Mouse (Mus musculus): ENCODE results near the gene Ak2. TPM values are rescaled to one million over a fixed set of nuclear protein-coding genes. Genes with fewer than 3 reads are reported as not detected.

Ak2 gene
- total and polyA plus RNA-seq, 3 experiments: 330 to 366 TPM; not detected in 1

GRCm38 (mm10) chr4:129032133-129032962 is 40.6 kb downstream of the Ak2 start:
- H3K36me3 ChIP-seq (ENCODE audit: control insufficient read depth in 1 of 2, insufficient read depth in 2 of 2, low read length in 2 of 2): peaks cover 0 to 17% of the 10 kb centered on the region in 2 experiments; a peak in 2 of 4 replicates
- TF ChIP-seq SIN3A (IDR thresholded peaks at IDR 0.05; ENCODE audit: low read length): peak; percentile 3; the same call in 1 of the 2 replicates
- no peak for TF ChIP-seq NRF1 (IDR thresholded peaks at IDR 0.05; ENCODE audit: insufficient read depth, low read depth, low read length, poor library complexity, severe bottlenecking)
- no peak; a peak in 1 of 4 replicates for TF ChIP-seq EP300 (IDR thresholded peaks at IDR 0.05; ENCODE audit: low read depth in 1 of 2, low read length in 2 of 2)
- TF ChIP-seq MAZ (IDR thresholded peaks at IDR 0.05; ENCODE audit: low read depth, low read length): peak; percentile 27; the same call in 1 of the 2 replicates
- TF ChIP-seq POLR2A (IDR thresholded peaks at IDR 0.05; ENCODE audit: control insufficient read depth in 1 of 2, insufficient read depth in 1 of 2, low read depth in 1 of 2, low read length in 2 of 2, poor library complexity in 1 of 2): 0 out of 4 replicates have a peak, but pooled peaks of 1 of the 2 experiments have one; percentile 42
- TF ChIP-seq TBP (IDR thresholded peaks at IDR 0.05; ENCODE audit: low read depth, low read length): 0 out of 2 replicates have a peak, but pooled peaks have one; percentile 58
- peaks cover 4 to 31% of the 10 kb centered on the region in 2 experiments for H3K4me1 ChIP-seq (ENCODE audit: control insufficient read depth in 1 of 2, insufficient read depth in 2 of 2, low read length in 2 of 2)
- DNase-seq (ENCODE audit: low read depth, low spot score): peak; percentile 75
- H3K27me3 ChIP-seq (ENCODE audit: control insufficient read depth in 1 of 2, insufficient read depth in 2 of 2, low read length in 2 of 2): no peaks in the 10 kb centered on the region
- no peaks in the 10 kb centered on the region for H3K9me3 ChIP-seq (replicated peaks; ENCODE audit: insufficient read depth, low read length)
- peak overlapping the region; percentile 60 for H3K27ac ChIP-seq (ENCODE audit: control insufficient read depth, low read depth, low read length)
- peak overlapping the region; percentile 19 to 47 for H3K4me3 ChIP-seq (ENCODE audit: control insufficient read depth in 1 of 2, insufficient read depth in 1 of 2, low read depth in 2 of 2, low read length in 2 of 2)
- peak overlapping the region; percentile 8 for H3K9ac ChIP-seq (ENCODE audit: control insufficient read depth, low read depth, low read length, poor library complexity, severe bottlenecking)
- no peaks in the 10 kb centered on the region for H3K79me2 ChIP-seq (ENCODE audit: control insufficient read depth, insufficient read depth, low read length, poor library complexity)

DNA sequence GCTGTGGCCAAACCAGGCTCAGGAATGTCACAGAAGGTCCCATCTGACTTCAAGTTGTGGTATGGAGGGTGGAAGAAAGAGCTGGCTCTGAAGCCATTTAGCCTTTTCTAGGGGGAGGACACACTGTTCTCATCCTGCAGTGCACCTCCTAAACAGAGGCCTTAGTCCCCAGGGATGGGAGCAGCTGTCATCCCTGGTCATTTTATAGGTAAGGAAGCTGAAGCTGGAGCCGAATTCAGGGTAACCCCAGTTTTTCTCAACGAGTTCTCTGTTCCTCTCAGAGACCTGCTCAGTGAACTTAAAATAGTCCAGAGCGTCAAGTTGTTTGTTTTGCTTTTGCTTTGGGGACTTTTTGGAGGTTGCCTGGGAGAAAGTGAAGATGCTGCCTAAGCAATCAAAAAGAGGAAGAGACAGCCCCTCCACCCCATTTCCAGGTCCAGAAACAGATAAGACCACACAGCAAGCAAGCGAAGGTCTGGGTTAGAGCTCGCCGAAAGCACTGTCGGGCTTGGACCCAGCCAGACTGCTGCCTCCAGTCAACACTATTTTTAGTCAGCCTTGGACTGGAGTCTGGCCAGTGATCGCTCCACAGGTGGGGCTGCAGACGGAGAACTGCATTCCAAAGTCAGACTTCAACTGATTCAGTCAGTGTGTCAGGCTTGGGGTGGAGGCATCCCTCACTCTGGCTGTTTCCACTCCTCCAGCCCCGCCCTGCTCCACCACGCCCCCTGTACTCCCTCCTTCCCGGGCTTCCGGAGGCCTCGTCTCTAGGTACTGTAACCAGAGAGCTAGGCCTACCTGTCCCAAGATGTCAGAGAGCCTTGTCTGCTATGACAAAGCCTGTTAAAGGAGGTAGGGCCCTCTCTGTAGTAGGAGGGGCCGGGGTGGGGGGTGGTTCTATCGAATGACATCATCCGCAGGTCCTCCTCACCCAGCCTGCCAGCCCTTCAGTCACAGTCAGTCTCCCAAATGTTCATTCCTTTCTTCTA is 41.5 kb downstream of the Ak2 start:
- DNase-seq (ENCODE audit: low read depth, low spot score): peak; percentile 81
- TF ChIP-seq MAX (IDR thresholded peaks at IDR 0.05; ENCODE audit: low read length): no peak
- TF ChIP-seq MXI1 (IDR thresholded peaks at IDR 0.05; ENCODE audit: low read depth, low read length): no peak
- no peak for TF ChIP-seq POLR2AphosphoS2 (IDR thresholded peaks at IDR 0.05; ENCODE audit: low read length)
- no peak for TF ChIP-seq BHLHE40 (IDR thresholded peaks at IDR 0.05; ENCODE audit: borderline replicate concordance, low read depth, low read length)
- TF ChIP-seq NELFE (IDR thresholded peaks at IDR 0.05; ENCODE audit: low read depth, low read length): no peak
- TF ChIP-seq UBTF (IDR thresholded peaks at IDR 0.05; ENCODE audit: borderline replicate concordance, insufficient read depth, low read depth, low read length): no peak
- TF ChIP-seq POLR2AphosphoS5 (IDR thresholded peaks at IDR 0.05; ENCODE audit: borderline replicate concordance, low read depth, low read length): no peak
- no peak for TF ChIP-seq RAD21 (IDR thresholded peaks at IDR 0.05; ENCODE audit: low read depth, low read length)
- no peak for TF ChIP-seq POLR2A (IDR thresholded peaks at IDR 0.05; ENCODE audit: control insufficient read depth in 1 of 2, insufficient read depth in 1 of 2, low read depth in 1 of 2, low read length in 2 of 2, poor library complexity in 1 of 2)
- no peak for TF ChIP-seq SIN3A (IDR thresholded peaks at IDR 0.05; ENCODE audit: low read length)
- peak; percentile 73 for TF ChIP-seq GATA1 (IDR thresholded peaks at IDR 0.05; ENCODE audit: low read depth, low read length)
- TF ChIP-seq MYC (IDR thresholded peaks at IDR 0.05; ENCODE audit: low read depth, low read length): no peak
- TF ChIP-seq RCOR1 (IDR thresholded peaks at IDR 0.05; ENCODE audit: low read depth, low read length): 0 out of 2 replicates have a peak, but pooled peaks have one; percentile 39
- TF ChIP-seq JUND (IDR thresholded peaks at IDR 0.05; ENCODE audit: low read depth, low read length): no peak
- TF ChIP-seq E2F4 (IDR thresholded peaks at IDR 0.05; ENCODE audit: borderline replicate concordance, low read depth, low read length): no peak
- TF ChIP-seq NRF1 (IDR thresholded peaks at IDR 0.05; ENCODE audit: insufficient read depth, low read depth, low read length, poor library complexity, severe bottlenecking): no peak
- TF ChIP-seq ETS1 (IDR thresholded peaks at IDR 0.05; ENCODE audit: low read depth, low read length): peak; percentile 31; the same call in 1 of the 2 replicates
- TF ChIP-seq TCF12 (IDR thresholded peaks at IDR 0.05; ENCODE audit: low read depth, low read length): 0 out of 2 replicates have a peak, but pooled peaks have one; percentile 2
- TF ChIP-seq MYB (IDR thresholded peaks at IDR 0.05; ENCODE audit: low read depth, low read length): no peak
- TF ChIP-seq SMC3 (IDR thresholded peaks at IDR 0.05; ENCODE audit: low read depth, low read length): no peak
- no peak for TF ChIP-seq CHD2 (IDR thresholded peaks at IDR 0.05; ENCODE audit: low read length)
- 0 out of 2 replicates have a peak, but pooled peaks have one; percentile 4 for TF ChIP-seq ELF1 (IDR thresholded peaks at IDR 0.05; ENCODE audit: low read depth, low read length)
- no peak for TF ChIP-seq TAL1 (IDR thresholded peaks at IDR 0.05; ENCODE audit: low read length)

More for the DNA sequence above, 41.5 kb downstream of the Ak2 start:
- Histone ChIP-seq H3K9me3 (replicated peaks; ENCODE audit: insufficient read depth, low read length) (no peaks in the 10 kb centered on the region), H3K27ac (ENCODE audit: control insufficient read depth, low read depth, low read length) (peak overlapping the region; percentile 60), H3K4me1 (ENCODE audit: control insufficient read depth in 1 of 2, insufficient read depth in 2 of 2, low read length in 2 of 2) (peaks cover 4 to 31% of the 10 kb centered on the region in 2 experiments), H3K9ac (ENCODE audit: control insufficient read depth, low read depth, low read length, poor library complexity, severe bottlenecking) (peak overlapping the region; percentile 26), H3K4me3 (ENCODE audit: control insufficient read depth in 1 of 2, insufficient read depth in 1 of 2, low read depth in 2 of 2, low read length in 2 of 2) (peak overlapping the region; percentile 45 to 47), H3K36me3 (ENCODE audit: control insufficient read depth in 1 of 2, insufficient read depth in 2 of 2, low read length in 2 of 2) (peaks cover 0 to 17% of the 10 kb centered on the region in 2 experiments; a peak in 2 of 4 replicates), H3K27me3 (ENCODE audit: control insufficient read depth in 1 of 2, insufficient read depth in 2 of 2, low read length in 2 of 2) (no peaks in the 10 kb centered on the region), H3K79me2 (ENCODE audit: control insufficient read depth, insufficient read depth, low read length, poor library complexity) (no peaks in the 10 kb centered on the region)

All from MEL (cell line).